Mouse (Mus musculus): ENCODE measurements around the gene Doc2g. TPM values are rescaled to one million over a fixed set of nuclear protein-coding genes. Genes with fewer than 3 reads are reported as not detected.
"Not testable (repeated sequence)": the region's sequence is repeated elsewhere in the genome, so short reads cannot be mapped to it uniquely, and the experiment has no call there.

Gene Doc2g
- total RNA-seq, 2 experiments from 2014 or later = 8.3 to 9.4 TPM

DNA sequence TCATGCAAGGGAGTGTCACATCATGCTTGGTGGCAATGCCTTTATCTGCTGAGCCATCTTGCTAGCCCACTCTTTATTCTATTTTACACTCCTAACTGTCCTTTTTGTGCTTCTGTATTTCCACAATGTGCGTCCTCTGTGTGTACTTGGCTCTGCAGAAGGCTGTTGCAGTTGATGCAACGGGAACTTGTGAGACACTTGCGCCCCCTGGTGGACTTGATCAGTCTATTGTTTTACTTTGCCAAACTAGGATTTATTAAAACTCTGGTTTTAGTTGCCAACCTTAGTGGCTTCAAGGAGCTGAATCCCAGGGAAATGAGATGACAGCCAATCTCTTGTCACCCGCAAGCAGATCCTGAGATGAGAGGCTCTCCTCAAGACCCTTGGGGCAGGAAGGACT lies 44.7 kb downstream of the Doc2g start:
- DNase-seq = peak; percentile 89
- intact Hi-C loops (cut with DNase I) = no loop called here

DNA sequence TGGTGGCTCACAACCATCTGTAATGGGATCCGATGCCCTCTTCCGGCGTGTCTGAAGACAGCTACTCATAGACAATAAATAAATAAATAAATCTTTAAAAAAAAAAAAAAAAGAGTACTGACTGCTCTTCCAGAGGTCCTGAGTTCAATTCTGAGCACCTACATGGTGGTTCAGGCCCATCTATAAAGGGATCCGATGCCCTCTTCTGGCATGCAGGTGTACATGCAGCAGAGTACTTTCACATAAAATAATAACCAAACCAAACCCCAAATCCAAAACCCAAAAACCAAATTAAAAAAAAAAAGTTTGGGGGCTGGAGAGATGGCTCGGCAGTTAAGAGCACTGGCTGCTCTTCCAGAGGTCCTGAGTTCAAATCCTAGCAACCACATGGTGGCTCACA lies 46.0 kb downstream of the Doc2g start:
- DNase-seq; intact Hi-C loops (cut with DNase I): not testable (repeated sequence)

DNA sequence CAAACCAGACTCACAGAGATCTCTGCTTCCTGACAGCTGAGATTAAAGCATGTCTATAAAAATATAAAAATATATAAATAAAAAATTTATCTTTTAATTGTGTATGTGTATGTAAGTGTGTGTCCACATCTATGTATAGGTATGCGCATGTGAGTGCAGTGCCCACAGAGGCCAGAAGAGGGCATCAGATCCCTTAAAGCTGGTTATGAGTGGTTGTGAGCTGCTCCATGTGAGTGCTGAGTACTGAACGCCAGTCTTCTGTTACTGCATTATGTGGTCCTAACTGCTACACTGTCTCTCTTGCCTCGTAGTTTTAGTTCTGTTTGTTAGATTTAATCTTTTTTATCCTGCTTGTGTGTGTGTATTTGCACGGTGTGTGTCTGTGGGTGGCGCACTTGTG lies 47.9 kb downstream of the Doc2g start:
- intact Hi-C loops (cut with DNase I) = no loop called here
- DNase-seq = no peak

DNA sequence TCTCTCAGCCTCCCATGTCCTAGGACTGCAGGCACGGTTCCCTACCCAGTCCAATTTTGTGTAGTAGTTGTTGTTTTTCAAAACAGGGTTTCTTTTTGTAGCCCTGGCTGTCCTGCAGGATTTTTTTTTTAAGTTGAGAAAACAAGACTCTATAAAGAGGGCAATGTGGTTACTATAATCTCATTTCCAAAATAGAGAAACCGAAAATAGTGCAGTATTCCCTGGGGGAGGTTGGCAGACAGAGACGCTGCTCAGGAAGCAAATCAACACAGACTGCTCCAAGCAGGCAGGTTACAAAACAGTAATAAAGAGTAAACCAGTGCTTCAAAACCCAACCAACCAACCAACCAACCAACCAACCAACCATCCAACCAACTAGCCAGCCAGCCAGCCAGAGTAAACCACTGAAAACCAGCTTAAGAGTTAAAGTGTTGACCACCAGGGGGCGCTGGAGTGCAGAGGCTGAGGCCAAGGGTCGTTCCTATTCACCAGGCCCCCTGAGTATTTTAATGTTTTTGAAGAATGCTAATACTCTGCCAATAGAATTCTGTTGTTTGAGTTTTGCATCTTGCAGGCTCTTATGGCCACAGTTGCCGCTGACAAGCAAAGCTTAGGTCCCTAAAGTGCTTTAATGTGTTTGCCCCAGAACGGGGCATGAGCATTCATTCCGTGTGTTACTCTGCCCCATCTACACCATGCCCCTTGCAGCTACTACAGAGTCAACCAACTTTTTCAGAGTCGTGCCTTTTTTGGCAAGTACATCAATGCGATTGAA lies 48.8 kb downstream of the Doc2g start:
- peak; percentile 72 for DNase-seq
- intact Hi-C loops (cut with DNase I) = no loop called here

DNA sequence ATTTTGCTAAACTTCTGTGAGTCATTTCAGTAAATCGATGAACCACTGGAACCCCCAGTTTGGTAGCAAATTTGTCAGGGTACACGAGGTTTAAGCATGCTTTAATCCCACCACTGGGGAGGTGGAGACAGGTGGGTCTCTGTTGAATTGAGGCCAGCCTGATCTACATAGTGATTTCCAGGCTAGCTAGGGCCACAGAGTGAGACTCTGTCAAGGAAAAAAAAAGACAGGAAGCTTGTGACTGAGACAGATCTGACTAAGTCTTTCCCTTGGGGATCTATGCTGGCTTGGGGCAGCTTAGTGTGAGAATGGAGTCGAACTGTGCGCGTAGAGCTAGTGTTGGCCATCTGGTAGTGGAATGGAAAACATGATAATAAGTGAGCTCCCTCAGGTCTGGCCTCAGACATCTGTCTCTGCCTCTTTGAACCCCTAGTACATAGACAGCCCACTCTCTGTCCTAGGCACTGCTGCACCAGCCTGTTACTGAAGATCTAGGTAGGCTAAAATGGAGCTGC lies 49.5 kb downstream of the Doc2g start:
- intact Hi-C loops (cut with DNase I) = no loop called here
- no peak for DNase-seq

DNA sequence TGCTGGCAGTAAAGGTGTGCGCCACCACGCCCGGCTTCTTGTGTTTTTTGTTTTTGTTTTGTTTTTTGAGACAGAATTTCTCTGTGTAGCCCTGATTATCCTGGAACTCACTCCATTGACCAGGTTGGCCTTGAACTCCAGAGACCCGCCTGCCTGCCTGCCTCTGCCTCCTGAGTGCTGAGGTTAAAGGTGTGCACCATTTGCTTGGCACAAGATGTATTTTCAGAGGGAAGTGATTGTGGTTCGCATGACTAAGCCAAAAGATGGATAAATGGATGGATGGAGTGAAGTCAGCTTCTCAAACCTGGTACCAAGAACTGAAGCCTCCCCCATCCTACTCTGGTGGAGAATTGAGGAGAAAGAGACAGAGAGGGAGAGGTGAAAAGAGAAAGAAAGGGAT lies 51.5 kb downstream of the Doc2g start:
- intact Hi-C loops (cut with DNase I) = no loop called here
- DNase-seq = no peak

DNA sequence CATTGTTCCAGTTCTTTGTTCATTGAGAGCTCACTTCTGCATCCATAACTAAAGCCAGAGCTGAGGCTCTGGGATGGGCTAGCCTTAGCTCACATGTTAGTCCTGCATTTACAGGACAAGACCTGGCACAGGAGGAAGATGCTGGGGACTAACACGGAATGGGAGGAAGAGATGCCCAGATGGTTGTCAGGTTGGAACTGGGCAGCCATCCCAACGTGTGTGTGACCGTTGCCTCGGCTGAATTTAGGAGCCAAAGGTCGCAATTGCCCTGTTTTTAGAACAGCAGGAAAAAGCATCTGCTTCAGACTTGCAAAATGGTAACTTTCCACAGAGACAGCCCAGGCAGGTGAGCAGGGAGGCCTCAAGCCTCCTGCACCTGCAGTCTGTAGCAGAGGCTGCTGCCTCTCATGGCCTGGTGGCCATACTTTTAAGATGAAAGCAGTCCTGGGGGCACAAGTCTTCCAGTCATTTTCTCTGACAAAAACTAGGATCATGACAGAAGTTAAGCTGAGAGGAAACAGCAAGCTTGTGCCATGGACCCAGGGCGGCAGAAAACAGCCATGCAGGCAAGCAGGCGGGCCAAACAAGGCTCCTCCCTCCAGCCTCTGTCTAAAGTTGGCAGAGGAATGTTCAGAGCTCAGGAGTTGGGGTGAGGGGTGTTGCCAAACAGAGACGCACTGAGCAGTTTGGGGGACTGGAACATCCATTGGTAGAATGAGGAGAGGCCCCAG lies 52.3 kb downstream of the Doc2g start:
- intact Hi-C loops (cut with DNase I) = no loop called here
- DNase-seq = no peak

DNA sequence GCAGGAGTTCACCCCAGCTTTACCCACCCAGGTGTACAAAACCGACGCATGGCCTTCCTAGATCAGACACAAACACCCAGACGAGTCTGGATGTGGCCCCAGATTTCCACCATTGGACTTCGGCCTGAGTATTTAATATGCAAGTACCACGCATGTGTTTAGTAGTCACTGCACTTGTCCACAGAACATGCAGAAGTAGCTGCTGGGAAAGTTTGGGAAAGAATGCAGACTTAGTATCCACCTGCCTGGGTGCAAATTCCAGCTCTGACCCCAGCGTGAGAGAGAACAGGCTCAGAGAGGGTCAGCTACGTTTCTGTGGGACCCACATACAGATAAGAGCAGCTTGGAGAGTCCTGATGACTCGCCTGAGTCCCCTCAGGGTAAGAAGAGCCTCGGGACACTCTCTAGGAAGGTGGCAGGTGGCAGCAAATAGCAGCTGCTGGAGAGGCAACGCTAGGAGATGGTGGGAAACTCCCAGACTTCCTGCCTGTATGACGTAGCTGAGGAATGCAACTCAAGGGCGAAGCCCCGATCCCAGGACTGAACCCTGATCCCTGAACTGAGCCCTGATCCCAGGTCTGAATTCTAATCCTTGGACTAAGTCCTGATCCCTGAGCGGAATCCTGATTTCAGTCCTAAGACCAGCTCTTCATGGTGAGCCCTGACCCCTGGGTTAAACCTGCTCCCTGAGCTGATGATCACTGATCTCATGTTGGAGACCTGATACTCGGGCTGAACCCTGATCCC lies 53.0 kb downstream of the Doc2g start:
- intact Hi-C loops (cut with DNase I) = no loop called here
- no peak for DNase-seq

Other genes starting within 250 kb of the Doc2g start
- gene Kmt5b, start 235.9 kb upstream of the Doc2g start, total RNA-seq (2021) = 10 to 100 TPM; 89.1 to 90.7 TPM
- gene Chka, start 151.5 kb upstream of the Doc2g start, total RNA-seq (2021) = 100 to 1,000 TPM in 1 of 2 experiments, 10 to 100 TPM in 1; 88.7 to 104 TPM
- 10 to 100 TPM; 24.0 to 27.9 TPM for gene Tcirg1, start 96.2 kb upstream of the Doc2g start, total RNA-seq (2021)
- 100 to 1,000 TPM in 1 of 2 experiments, 10 to 100 TPM in 1; 94.0 to 102 TPM for gene Ndufs8, start 90.5 kb upstream of the Doc2g start, total RNA-seq (2021)
- 1 to 10 TPM; 1.5 to 1.9 TPM for gene Aldh3b1, start 73.5 kb upstream of the Doc2g start, total RNA-seq (2021)
- gene Unc93b1, start 68.1 kb upstream of the Doc2g start, total RNA-seq (2021) = 1 to 10 TPM; 6.4 to 8.9 TPM
- not detected for gene Aldh3b3, start 44.7 kb upstream of the Doc2g start, total RNA-seq (2021)
- under 1 TPM; 0.40 to 0.64 TPM for gene Aldh3b2, start 31.0 kb upstream of the Doc2g start, total RNA-seq (2021)
- gene Acy3, start 16.7 kb upstream of the Doc2g start, total RNA-seq (2021) = 1 to 10 TPM; 1.4 to 1.6 TPM
- gene Tbx10, start 10.6 kb upstream of the Doc2g start, total RNA-seq (2021) = not detected
- gene Nudt8, start 2.7 kb upstream of the Doc2g start, total RNA-seq (2021) = 10 to 100 TPM; 14.6 to 14.8 TPM
- gene Gm49405, start 2.7 kb upstream of the Doc2g start, total RNA-seq (2021) = 1 to 10 TPM; 4.1 to 4.8 TPM
- gene Ndufv1, start 9.5 kb downstream of the Doc2g start, total RNA-seq (2021) = 100 to 1,000 TPM; 185 to 196 TPM
- 100 to 1,000 TPM; 288 to 297 TPM for gene Gstp1, start 34.7 kb downstream of the Doc2g start, total RNA-seq (2021)
- gene Gstp2, start 42.7 kb downstream of the Doc2g start, total RNA-seq (2021) = 10 to 100 TPM; 27.2 to 31.6 TPM
- gene Gstp3, start 56.3 kb downstream of the Doc2g start, total RNA-seq (2021) = not detected
- not detected for gene Cabp2, start 78.3 kb downstream of the Doc2g start, total RNA-seq (2021)
- gene Cdk2ap2, start 93.9 kb downstream of the Doc2g start, total RNA-seq (2021) = 10 to 100 TPM; 27.5 to 28.3 TPM
- 100 to 1,000 TPM; 185 to 187 TPM for gene Pitpnm1, start 96.7 kb downstream of the Doc2g start, total RNA-seq (2021)
- 10 to 100 TPM; 54.8 to 64.8 TPM for gene Aip, start 122.5 kb downstream of the Doc2g start, total RNA-seq (2021)
- not detected for gene Gpr152, start 136.5 kb downstream of the Doc2g start, total RNA-seq (2021)
- gene Cabp4, start 140.7 kb downstream of the Doc2g start, total RNA-seq (2021) = not detected
- gene Coro1b, start 145.3 kb downstream of the Doc2g start, total RNA-seq (2021) = 100 to 1,000 TPM in 1 of 2 experiments, 10 to 100 TPM in 1; 92.6 to 107 TPM
- gene Ptprcap, start 150.3 kb downstream of the Doc2g start, total RNA-seq (2021) = 1 to 10 TPM; 1.2 to 1.6 TPM
- gene Rps6kb2, start 160.0 kb downstream of the Doc2g start, total RNA-seq (2021) = 10 to 100 TPM; 38.1 to 39.2 TPM
- gene Carns1, start 172.2 kb downstream of the Doc2g start, total RNA-seq (2021) = 1 to 10 TPM; 2.4 to 3.1 TPM
- gene Tbc1d10c, start 188.0 kb downstream of the Doc2g start, total RNA-seq (2021) = 1 to 10 TPM; 2.1 to 2.4 TPM
- 100 to 1,000 TPM; 318 to 333 TPM for gene Ppp1ca, start 188.8 kb downstream of the Doc2g start, total RNA-seq (2021)
- gene Rad9a, start 198.3 kb downstream of the Doc2g start, total RNA-seq (2021) = 10 to 100 TPM in 1 of 2 experiments, 1 to 10 TPM in 1; 9.8 to 10.6 TPM
- gene Clcf1, start 210.9 kb downstream of the Doc2g start, total RNA-seq (2021) = 1 to 10 TPM; 1.2 to 1.3 TPM
- gene AC109138.7, start 211.0 kb downstream of the Doc2g start, total RNA-seq (2021) = not detected
- gene Pold4, start 228.6 kb downstream of the Doc2g start, total RNA-seq (2021) = 10 to 100 TPM; 11.3 to 11.9 TPM

Data from left cerebral cortex, postnatal 4 days (tissue).